Mouse (Mus musculus): ENCODE measurements at regions not wholly inside any gene's neighbourhood (a gene's known extent, or its start where the extent isn't known, plus 50 kb on each side); places are given as distances from the start of the nearest gene placed in this dataset.

GRCm38 (mm10) chr16:92926853-92927252 lies 100.9 kb upstream of the Runx1 start:
- DNase-seq (ENCODE audit: low spot score in 2 of 2) = no peak

GRCm38 (mm10) chr16:92920947-92921346 lies 95.0 kb upstream of the Runx1 start:
- DNase-seq (ENCODE audit: low spot score in 2 of 2) = no peak

GRCm38 (mm10) chr16:92917356-92917755 lies 91.4 kb upstream of the Runx1 start:
- no peak for DNase-seq (ENCODE audit: low spot score in 2 of 2)

GRCm38 (mm10) chr16:92915651-92916050 lies 89.7 kb upstream of the Runx1 start:
- no peak for DNase-seq (ENCODE audit: low spot score in 2 of 2)

- DNase-seq (ENCODE audit: low spot score in 2 of 2) = no peak
These were observed 80.9 kb upstream of the Runx1 start for GRCm38 (mm10) chr16:92906873-92907272.

- no peak for DNase-seq (ENCODE audit: low spot score in 2 of 2)
These were observed 79.7 kb upstream of the Runx1 start for GRCm38 (mm10) chr16:92905626-92906025.

- DNase-seq (ENCODE audit: low spot score in 2 of 2) = peak; percentile 10 to 29
These were observed 78.0 kb upstream of the Runx1 start for GRCm38 (mm10) chr16:92903892-92904473.

GRCm38 (mm10) chr16:92903486-92903885 lies 77.5 kb upstream of the Runx1 start:
- DNase-seq (ENCODE audit: low spot score in 2 of 2) = no peak

GRCm38 (mm10) chr16:92899704-92900103 lies 73.8 kb upstream of the Runx1 start:
- DNase-seq (ENCODE audit: low spot score in 2 of 2) = no peak

- no peak for DNase-seq (ENCODE audit: low spot score in 2 of 2)
These were observed 65.8 kb upstream of the Runx1 start for GRCm38 (mm10) chr16:92891741-92892140.

- DNase-seq (ENCODE audit: low spot score in 2 of 2) = peak; percentile 4 to 10
These were observed 64.8 kb upstream of the Runx1 start for GRCm38 (mm10) chr16:92890713-92891112.

- no peak for DNase-seq (ENCODE audit: low spot score in 2 of 2)
These were observed 63.6 kb upstream of the Runx1 start for GRCm38 (mm10) chr16:92889537-92889936.

GRCm38 (mm10) chr16:92886226-92886625 lies 60.3 kb upstream of the Runx1 start:
- no peak for DNase-seq (ENCODE audit: low spot score in 2 of 2)

- no peak for DNase-seq (ENCODE audit: low spot score in 2 of 2)
These were observed 57.9 kb upstream of the Runx1 start for GRCm38 (mm10) chr16:92883821-92884272.

GRCm38 (mm10) chr16:92880356-92881043 lies 54.6 kb upstream of the Runx1 start:
- no peak for DNase-seq (ENCODE audit: low spot score in 2 of 2)

- no peak for DNase-seq (ENCODE audit: low spot score in 2 of 2)
These were observed 52.1 kb upstream of the Runx1 start for GRCm38 (mm10) chr16:92878081-92878480.
